Mouse (Mus musculus) G1E (cell line): ENCODE data around the gene Creb5. TPM values are rescaled to one million over a fixed set of nuclear protein-coding genes. Genes with fewer than 3 reads are reported as not detected.

Source experiments
- ATAC-seq: 2 replicates; pipeline ENCODE4 v1.8.0; 2016; ENCODE audit warnings: mild to moderate bottlenecking; ENCODE audit not compliant: insufficient number of reproducible peaks, poor library complexity, low FRiP score, severe bottlenecking; ENCODE audit errors: extremely low read depth
- DNase-seq: peaks from one replicate; pipeline ENCODE4 v3.0.0; 2012; ENCODE audit warnings: low spot score
- H3K27me3 ChIP-seq: 2 replicates; pipeline ENCODE4 v1.6.1; 2012; ENCODE audit warnings: mild to moderate bottlenecking, low read length, inconsistent platforms; ENCODE audit not compliant: insufficient read depth
- H3K36me3 ChIP-seq: replicated peaks from 2 replicates; pipeline ENCODE3; 2012; ENCODE audit warnings: mild to moderate bottlenecking, inconsistent platforms
- H3K4me1 ChIP-seq: 2 replicates; pipeline ENCODE4 v1.6.1; 2012; ENCODE audit warnings: low read depth, low read length, inconsistent platforms, mixed read lengths; ENCODE audit not compliant: insufficient read depth
- H3K4me3 ChIP-seq: 2 replicates; pipeline ENCODE4 v1.5.1; 2012; ENCODE audit warnings: low read depth, mild to moderate bottlenecking, inconsistent platforms, low read length, moderate library complexity, mixed read lengths
- H3K9me3 ChIP-seq: replicated peaks from 2 replicates; pipeline ENCODE4 v1.6.1; 2012; ENCODE audit warnings: inconsistent platforms
- CTCF ChIP-seq: IDR thresholded peaks from 2 replicates; pipeline ENCODE4 v1.5.1; 2012; ENCODE audit warnings: low read depth, low read length, inconsistent platforms, mixed read lengths
- GATA1 ChIP-seq: IDR thresholded peaks from 2 replicates; pipeline ENCODE4 v1.6.1; 2012; ENCODE audit warnings: borderline replicate concordance, low read length, inconsistent platforms, mixed read lengths
- GATA2 ChIP-seq: IDR thresholded peaks from 2 replicates; pipeline ENCODE4 v1.6.1; 2012; ENCODE audit warnings: low read depth, low read length, inconsistent platforms, borderline replicate concordance
- POLR2AphosphoS5 ChIP-seq: IDR thresholded peaks from 2 replicates; pipeline ENCODE4 v1.6.1; 2012; ENCODE audit warnings: low read depth, low read length, inconsistent platforms; ENCODE audit not compliant: insufficient replicate concordance
- TAL1 ChIP-seq: conservative IDR thresholded peaks from 2 replicates; pipeline ENCODE4 v1.6.1; 2012; ENCODE audit warnings: low read depth, low read length, inconsistent platforms, mixed read lengths
- polyA plus RNA-seq: library from polyadenylated mRNA; stranded (reverse); fragments of >175 nt; gene quantifications from 2 replicates; pipeline ENCODE4 v1.2.3, GENCODE M21; 2012
- total RNA-seq, 2 experiments: library from RNA; stranded (forward) in 1 of 2; stranded (reverse) in 1 of 2; fragments of 200-1000 nt in 1 of 2; fragments of >200 nt in 1 of 2; fragmentation: Nextera tagmentation in 1 of 2; gene quantifications; 2 replicates each; pipeline ENCODE4 v1.2.3; 2014 to 2017

Creb5 gene
- total and polyA plus RNA-seq, 3 experiments, result 0.44 TPM; not detected in 2

DNA sequence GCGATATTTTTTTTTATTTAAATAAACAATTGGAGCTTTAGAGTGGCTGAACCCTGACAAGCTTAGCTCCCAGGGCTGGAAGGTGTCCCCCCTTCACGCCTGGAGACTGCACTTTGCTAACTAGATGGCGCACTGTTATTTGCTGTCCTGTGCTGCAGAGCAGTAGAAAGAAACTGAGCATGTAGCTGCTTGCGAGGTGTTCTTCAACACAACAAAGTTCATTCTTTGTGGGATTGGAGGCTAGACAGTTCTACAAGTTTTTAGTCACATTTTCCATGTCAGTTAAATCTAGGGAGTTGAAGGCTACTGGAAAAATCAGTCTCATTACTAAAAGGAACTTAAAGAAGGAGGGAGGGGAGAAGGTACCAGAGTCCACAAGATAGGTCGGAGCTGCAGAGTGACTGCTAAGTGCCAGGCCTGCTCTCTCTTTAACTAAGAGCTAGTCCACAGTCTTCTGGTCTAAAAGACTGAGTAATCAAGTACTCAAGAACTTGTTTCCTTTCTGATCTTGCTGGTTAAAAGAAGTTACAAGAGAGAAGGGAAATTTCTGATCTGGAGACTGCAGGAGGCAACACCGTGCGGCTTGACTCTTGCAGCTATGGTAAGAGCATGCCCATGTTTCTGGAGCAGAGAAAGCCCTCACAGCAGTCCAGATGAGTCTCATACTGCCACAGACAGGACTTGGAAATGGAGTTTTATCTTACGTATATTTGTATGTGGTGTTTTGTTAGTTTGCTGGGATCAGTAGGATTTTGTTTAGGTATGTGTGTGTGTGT lies 3.3 kb downstream of the Creb5 start:
- ATAC-seq, result no peak
- Histone ChIP-seq H3K36me3 (no peaks in the 10 kb centered on the region), H3K9me3 (peaks cover 42% of the 10 kb centered on the region), H3K4me1 (no peaks in the 10 kb centered on the region), H3K4me3 (no peak overlapping the region), H3K27me3 (no peaks in the 10 kb centered on the region)
- TF ChIP-seq GATA2, result no peak
- no peak for TF ChIP-seq TAL1
- TF ChIP-seq GATA1, result no peak
- TF ChIP-seq CTCF, result no peak
- TF ChIP-seq POLR2AphosphoS5, result no peak
- no peak for DNase-seq

DNA sequence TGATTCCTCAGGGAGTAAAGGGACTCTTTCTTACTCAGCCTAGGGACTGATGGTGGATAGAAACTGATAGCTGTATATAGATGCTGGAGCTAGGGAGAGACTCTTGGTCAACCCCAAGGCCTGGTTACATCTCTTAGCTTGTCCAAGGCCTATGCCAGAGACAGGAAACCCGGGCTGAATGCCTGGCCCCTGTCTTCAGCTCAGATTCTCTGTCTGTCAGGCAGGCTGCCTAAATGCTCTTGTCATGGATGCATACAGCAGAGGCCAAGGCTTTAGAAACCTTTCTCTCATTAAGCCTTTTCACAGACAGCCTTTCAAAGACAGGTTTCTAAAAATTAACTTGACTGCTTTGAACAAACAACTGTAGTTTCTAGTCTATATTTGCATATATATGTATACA lies 5.9 kb downstream of the Creb5 start:
- no peak overlapping the region for H3K4me3 ChIP-seq
- no peaks in the 10 kb centered on the region for H3K4me1 ChIP-seq
- ATAC-seq (no peak), DNase-seq (no peak)
- peaks cover 17% of the 10 kb centered on the region for H3K9me3 ChIP-seq
- no peak for TF ChIP-seq TAL1
- no peak for TF ChIP-seq GATA2
- TF ChIP-seq CTCF, result no peak
- no peak for TF ChIP-seq POLR2AphosphoS5
- TF ChIP-seq GATA1, result no peak
- H3K36me3 ChIP-seq, result no peaks in the 10 kb centered on the region
- H3K27me3 ChIP-seq, result no peaks in the 10 kb centered on the region

- DNase-seq (no peak), ATAC-seq (no peak)
- no peaks in the 10 kb centered on the region for H3K4me1 ChIP-seq
- H3K9me3 ChIP-seq, result peaks cover 25% of the 10 kb centered on the region
- TF ChIP-seq GATA2 (no peak), TAL1 (no peak), GATA1 (no peak), CTCF (no peak), POLR2AphosphoS5 (no peak)
- no peak overlapping the region for H3K4me3 ChIP-seq
- H3K36me3 ChIP-seq, result no peaks in the 10 kb centered on the region
- no peaks in the 10 kb centered on the region for H3K27me3 ChIP-seq
Observed at GRCm38 (mm10) chr6:53297851-53298250, 10.8 kb downstream of the Creb5 start.

DNA sequence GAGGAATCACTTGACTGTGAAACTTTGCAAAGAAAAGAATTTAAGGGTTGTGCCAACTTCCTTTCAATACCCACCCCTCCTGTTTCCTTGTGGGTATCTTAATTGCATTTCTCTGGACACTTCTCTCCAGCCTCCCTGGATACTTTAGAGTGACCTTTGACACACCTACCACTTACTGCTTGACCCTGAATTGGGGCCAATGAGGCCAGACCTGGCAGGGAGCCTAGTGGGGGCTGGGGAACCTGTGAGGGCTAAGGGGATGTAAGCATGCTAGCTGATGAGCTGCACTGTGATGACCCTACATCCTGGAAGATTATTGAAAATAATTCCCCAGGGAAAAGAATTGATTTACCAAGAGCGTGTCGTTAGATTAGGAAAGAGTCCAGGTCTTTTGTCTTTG lies 17.1 kb downstream of the Creb5 start:
- Histone ChIP-seq H3K36me3 (no peaks in the 10 kb centered on the region), H3K9me3 (peaks cover 45% of the 10 kb centered on the region), H3K4me1 (no peaks in the 10 kb centered on the region), H3K27me3 (no peaks in the 10 kb centered on the region), H3K4me3 (no peak overlapping the region)
- DNase-seq (no peak), ATAC-seq (no peak)
- TF ChIP-seq POLR2AphosphoS5 (no peak), GATA1 (no peak), GATA2 (no peak), TAL1 (no peak), CTCF (no peak)

- Histone ChIP-seq H3K9me3 (peaks cover 39% of the 10 kb centered on the region), H3K4me1 (no peaks in the 10 kb centered on the region), H3K36me3 (no peaks in the 10 kb centered on the region), H3K27me3 (no peaks in the 10 kb centered on the region), H3K4me3 (no peak overlapping the region)
- no peak for TF ChIP-seq TAL1
- TF ChIP-seq CTCF, result no peak
- no peak for TF ChIP-seq GATA1
- TF ChIP-seq POLR2AphosphoS5, result no peak
- TF ChIP-seq GATA2, result no peak
- ATAC-seq, result no peak
- no peak for DNase-seq
Observed at GRCm38 (mm10) chr6:53306156-53306555, 19.1 kb downstream of the Creb5 start.

- TF ChIP-seq GATA2 (no peak), TAL1 (no peak), POLR2AphosphoS5 (no peak), GATA1 (no peak), CTCF (no peak)
- DNase-seq, result no peak
- Histone ChIP-seq H3K4me1 (no peaks in the 10 kb centered on the region), H3K9me3 (peaks cover 37% of the 10 kb centered on the region), H3K4me3 (no peak overlapping the region), H3K36me3 (no peaks in the 10 kb centered on the region), H3K27me3 (no peaks in the 10 kb centered on the region)
- ATAC-seq, result no peak
Observed at GRCm38 (mm10) chr6:53306710-53307109, 19.6 kb downstream of the Creb5 start.
